Mouse (Mus musculus): ENCODE data around the gene Sapcd1. TPM values are rescaled to one million over a fixed set of nuclear protein-coding genes. Genes with fewer than 3 reads are reported as not detected.
A peak's percentile ranks its signal among the peaks of the same experiment; 100 is the strongest.
"Not testable (repeated sequence)": the region's sequence is repeated elsewhere in the genome, so short reads cannot be mapped to it uniquely, and the experiment has no call there.

Sapcd1 gene
- polyA plus RNA-seq, 1 experiment, result 0.94 TPM

GRCm38 (mm10) chr17:35003022-35003838 lies 24.6 kb downstream of the Sapcd1 start:
- Histone ChIP-seq H3K27ac (ENCODE audit: insufficient read depth, low read length) (no peak overlapping the region), H3K4me3 (ENCODE audit: insufficient read depth, low read length) (no peak overlapping the region), H3K4me1 (ENCODE audit: control insufficient read depth, insufficient read depth, low read length) (peaks cover 4% of the 10 kb centered on the region; the same call in 1 of the 2 replicates)
- TF ChIP-seq POLR2A (IDR thresholded peaks at IDR 0.05; ENCODE audit: extremely low read depth, insufficient read depth, low read length), result no peak
- TF ChIP-seq CTCF (IDR thresholded peaks at IDR 0.05; ENCODE audit: extremely low read depth, insufficient read depth, low read length), result no peak

GRCm38 (mm10) chr17:35002153-35002865 lies 25.5 kb downstream of the Sapcd1 start:
- H3K27ac ChIP-seq (ENCODE audit: insufficient read depth, low read length), result no peak overlapping the region
- H3K4me3 ChIP-seq (ENCODE audit: insufficient read depth, low read length), result peak overlapping the region; percentile 94; the same call in 1 of the 2 replicates
- TF ChIP-seq CTCF (IDR thresholded peaks at IDR 0.05; ENCODE audit: extremely low read depth, insufficient read depth, low read length), result no peak
- no peak for TF ChIP-seq POLR2A (IDR thresholded peaks at IDR 0.05; ENCODE audit: extremely low read depth, insufficient read depth, low read length)
- H3K4me1 ChIP-seq (ENCODE audit: control insufficient read depth, insufficient read depth, low read length), result peaks cover 4% of the 10 kb centered on the region; the same call in 1 of the 2 replicates

- peak overlapping the region; percentile 100 for H3K27ac ChIP-seq (ENCODE audit: insufficient read depth, low read length)
- TF ChIP-seq POLR2A (IDR thresholded peaks at IDR 0.05; ENCODE audit: extremely low read depth, insufficient read depth, low read length), result no peak
- TF ChIP-seq CTCF (IDR thresholded peaks at IDR 0.05; ENCODE audit: extremely low read depth, insufficient read depth, low read length), result no peak
- H3K4me1 ChIP-seq (ENCODE audit: control insufficient read depth, insufficient read depth, low read length), result peaks cover 4% of the 10 kb centered on the region; the same call in 1 of the 2 replicates
- peak overlapping the region; percentile 94 for H3K4me3 ChIP-seq (ENCODE audit: insufficient read depth, low read length)
These were observed 26.2 kb downstream of the Sapcd1 start for GRCm38 (mm10) chr17:35001452-35002152.

GRCm38 (mm10) chr17:35000717-35001451 lies 26.9 kb downstream of the Sapcd1 start, which contains the start of gene Vars:
Gene Vars (plus strand): TSS chr17:35000987.
- no peak for TF ChIP-seq CTCF (IDR thresholded peaks at IDR 0.05; ENCODE audit: extremely low read depth, insufficient read depth, low read length)
- peak; percentile 22; the same call in 1 of the 2 replicates for TF ChIP-seq POLR2A (IDR thresholded peaks at IDR 0.05; ENCODE audit: extremely low read depth, insufficient read depth, low read length)
- H3K4me1 ChIP-seq (ENCODE audit: control insufficient read depth, insufficient read depth, low read length), result peaks cover 4% of the 10 kb centered on the region; the same call in 1 of the 2 replicates
- H3K27ac ChIP-seq (ENCODE audit: insufficient read depth, low read length), result peak within 1 kb of the TSS; percentile 100
- peak within 1 kb of the TSS; percentile 94 for H3K4me3 ChIP-seq (ENCODE audit: insufficient read depth, low read length)

- H3K4me3 ChIP-seq (ENCODE audit: insufficient read depth, low read length), result peak overlapping the region; percentile 94
- not testable (repeated sequence) for H3K4me1 ChIP-seq (ENCODE audit: control insufficient read depth, insufficient read depth, low read length); H3K27ac ChIP-seq (ENCODE audit: insufficient read depth, low read length)
These were observed 27.7 kb downstream of the Sapcd1 start for GRCm38 (mm10) chr17:34999871-35000716.

- H3K4me1 ChIP-seq (ENCODE audit: control insufficient read depth, insufficient read depth, low read length), result peaks cover 4% of the 10 kb centered on the region; the same call in 1 of the 2 replicates
- H3K27ac ChIP-seq (ENCODE audit: insufficient read depth, low read length), result no peak overlapping the region
- H3K4me3 ChIP-seq (ENCODE audit: insufficient read depth, low read length), result no peak overlapping the region
- TF ChIP-seq CTCF (IDR thresholded peaks at IDR 0.05; ENCODE audit: extremely low read depth, insufficient read depth, low read length) (no peak), POLR2A (IDR thresholded peaks at IDR 0.05; ENCODE audit: extremely low read depth, insufficient read depth, low read length) (no peak)
These were observed 29.0 kb downstream of the Sapcd1 start for GRCm38 (mm10) chr17:34998526-34999430.

- Histone ChIP-seq H3K4me1 (ENCODE audit: control insufficient read depth, insufficient read depth, low read length) (no peaks in the 10 kb centered on the region; the same call in 1 of the 2 replicates), H3K4me3 (ENCODE audit: insufficient read depth, low read length) (no peak overlapping the region), H3K27ac (ENCODE audit: insufficient read depth, low read length) (no peak overlapping the region)
- no peak for TF ChIP-seq CTCF (IDR thresholded peaks at IDR 0.05; ENCODE audit: extremely low read depth, insufficient read depth, low read length)
- no peak for TF ChIP-seq POLR2A (IDR thresholded peaks at IDR 0.05; ENCODE audit: extremely low read depth, insufficient read depth, low read length)
These were observed 30.7 kb downstream of the Sapcd1 start for GRCm38 (mm10) chr17:34997142-34997483.

Measured in cortical plate, adult 2 months (tissue).